Mouse (Mus musculus) C2C12 (cell line): ENCODE results near the gene Pls1.

Source experiments
- CEBPB ChIP-seq: IDR thresholded peaks from one replicate; pipeline ENCODE4 v1.6.1; 2011; ENCODE audit warnings: low read depth, mild to moderate bottlenecking, control low read depth, moderate library complexity
- CTCF ChIP-seq: IDR thresholded peaks from one replicate; pipeline ENCODE4 v1.5.1; 2011; ENCODE audit not compliant: control insufficient read depth, insufficient read depth, insufficient read length
- MAX ChIP-seq: IDR thresholded peaks from one replicate; pipeline ENCODE4 v1.6.1; 2011; ENCODE audit warnings: mild to moderate bottlenecking, control low read depth
- MYOD1 ChIP-seq: IDR thresholded peaks from one replicate; pipeline ENCODE4 v1.6.1; 2011; ENCODE audit warnings: low read depth; ENCODE audit not compliant: control insufficient read depth, insufficient read length
- MYOG ChIP-seq: IDR thresholded peaks from one replicate; pipeline ENCODE4 v1.6.1; 2011; ENCODE audit not compliant: control insufficient read depth, insufficient read length; ENCODE audit errors: extremely low read depth
- USF1 ChIP-seq: IDR thresholded peaks from one replicate; pipeline ENCODE4 v1.6.1; 2011; ENCODE audit warnings: low read depth, mild to moderate bottlenecking, control low read depth, moderate library complexity

DNA sequence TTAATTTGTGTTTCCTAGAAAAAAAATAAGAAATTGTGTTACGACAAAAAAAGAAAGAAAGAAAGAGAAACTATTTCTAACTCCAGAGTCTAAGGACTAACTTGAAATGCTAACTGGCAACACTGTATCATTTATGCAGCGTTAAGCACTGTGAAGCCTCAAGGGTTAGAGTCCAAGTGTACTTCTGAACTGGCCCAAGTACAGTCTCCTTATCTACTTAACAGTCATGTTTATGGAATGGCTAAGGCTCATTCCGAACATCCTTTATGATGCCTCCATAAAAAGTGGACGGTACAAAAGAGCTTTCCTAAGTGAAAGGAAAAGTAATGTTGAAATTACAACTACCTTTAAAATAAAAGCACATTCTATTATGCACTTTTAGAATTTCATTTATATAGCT is 29.4 kb downstream of the Pls1 start:
- TF ChIP-seq CTCF (no peak), MYOD1 (no peak), MAX (no peak), USF1 (no peak), MYOG (no peak), CEBPB (no peak)
